Mouse (Mus musculus) MEL (cell line): Measurements from ENCODE around the gene Myct1.

Experiments used
- CHD1 ChIP-seq: IDR thresholded peaks from 2 replicates; pipeline ENCODE4 v1.6.1; 2012; ENCODE audit warnings: low read depth, mild to moderate bottlenecking, inconsistent platforms, low read length, improper control_type of control experiment
- CHD2 ChIP-seq: IDR thresholded peaks from 2 replicates; pipeline ENCODE4 v1.6.1; 2011; ENCODE audit warnings: low read length, improper control_type of control experiment
- CTCF ChIP-seq, 3 experiments: IDR thresholded peaks in 2 of 3; conservative IDR thresholded peaks in 1 of 3; 2 replicates each; pipeline ENCODE4 v1.5.1; 2011 to 2012; ENCODE audit warnings: low read length in 3 of 3, low read depth in 2 of 3, mild to moderate bottlenecking in 2 of 3, improper control_type of control experiment in 1 of 3, inconsistent platforms in 1 of 3, mixed read lengths in 1 of 3, moderate library complexity in 1 of 3; ENCODE audit not compliant: control insufficient read depth in 1 of 3, insufficient read depth in 1 of 3, poor library complexity in 1 of 3, severe bottlenecking in 1 of 3
- MYC ChIP-seq: IDR thresholded peaks from 2 replicates; pipeline ENCODE4 v1.6.1; 2011; ENCODE audit warnings: low read depth, mild to moderate bottlenecking, low read length, improper control_type of control experiment, moderate library complexity
- POLR2AphosphoS5 ChIP-seq: IDR thresholded peaks from 2 replicates; pipeline ENCODE4 v1.6.1; 2012; ENCODE audit warnings: low read depth, borderline replicate concordance, mild to moderate bottlenecking, inconsistent platforms, low read length, moderate library complexity, mixed read lengths
- TAL1 ChIP-seq: IDR thresholded peaks from 2 replicates; pipeline ENCODE4 v1.6.1; 2012; ENCODE audit warnings: mild to moderate bottlenecking, inconsistent platforms, low read length, moderate library complexity, mixed read lengths
- USF1 ChIP-seq: IDR thresholded peaks from 2 replicates; pipeline ENCODE4 v1.6.1; 2014; ENCODE audit warnings: low read depth, mild to moderate bottlenecking, inconsistent platforms, low read length, improper control_type of control experiment, moderate library complexity

- no peak for TF ChIP-seq CTCF (IDR thresholded peaks at IDR 0.05 in 2 of 3, conservative IDR thresholded peaks at IDR 0.05 in 1 of 3; ENCODE audit: control insufficient read depth in 1 of 3, insufficient read depth in 1 of 3, low read depth in 2 of 3, low read length in 3 of 3, poor library complexity in 1 of 3, severe bottlenecking in 1 of 3)
- no peak for TF ChIP-seq USF1
- no peak for TF ChIP-seq TAL1
- no peak for TF ChIP-seq CHD2
- TF ChIP-seq CHD1 = no peak
- TF ChIP-seq POLR2AphosphoS5 = no peak
- no peak for TF ChIP-seq MYC
Observed at GRCm38 (mm10) chr10:5548651-5549050, 44.9 kb upstream of the Myct1 start.
